ENCODE assay signal across 8 mouse cellular contexts in the genomic region with DNA sequence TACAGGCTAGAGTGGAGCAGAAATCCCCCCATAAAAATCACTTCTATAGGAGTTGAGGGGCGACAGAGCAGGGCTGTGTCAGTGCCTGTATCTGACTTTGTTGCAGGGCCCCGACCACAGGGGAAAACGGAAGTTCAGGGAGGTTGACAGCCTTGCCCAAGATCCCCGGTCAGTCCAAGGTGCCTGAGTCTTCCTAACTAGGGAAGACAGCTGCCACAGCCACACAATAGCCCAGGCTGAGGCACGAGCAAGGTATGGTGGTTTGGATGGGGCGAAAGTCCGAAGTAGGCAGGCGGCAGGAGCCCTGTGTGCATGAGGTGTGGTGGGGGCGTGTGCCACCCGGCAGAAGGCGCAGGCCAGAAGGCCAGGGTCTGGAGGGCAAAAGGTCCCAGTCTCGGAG. TPM values are rescaled to one million over a fixed set of nuclear protein-coding genes. Genes with fewer than 3 reads are reported as not detected.
DNase-seq lines count a peak whose midpoint lies in the region; ATAC-seq and TF ChIP-seq lines count a peak whose summit lies in the region.

A gene (plus strand): TSS at position 153 of the 400 bp plus-strand sequence.

- no peak for TF ChIP-seq EP300 in liver, postnatal 0 days (IDR thresholded peaks at IDR 0.05; ENCODE audit: low read depth)
- TF ChIP-seq EP300 in stomach, postnatal 0 days (optimal IDR thresholded peaks at IDR 0.05), result no peak

- peak within 1 kb of the TSS; percentile 81 for H3K9ac ChIP-seq in heart, embryonic 16.5 days (ENCODE audit: low read length)
- peak within 1 kb of the TSS; percentile 71 for H3K9ac ChIP-seq in liver, postnatal 0 days (replicated peaks)
- H3K9ac ChIP-seq in stomach, postnatal 0 days (ENCODE audit: low read length), result peak within 1 kb of the TSS; percentile 57

- TF ChIP-seq POLR2A in bone marrow macrophage, adult 2 months (IDR thresholded peaks at IDR 0.05; ENCODE audit: borderline replicate concordance, low read depth, low read length), result no peak

- peaks cover 29% of the 10 kb centered on the region for H3K4me1 ChIP-seq in heart, embryonic 16.5 days (ENCODE audit: control insufficient read depth, insufficient read depth, low read length)
- peaks cover 23% of the 10 kb centered on the region for H3K4me1 ChIP-seq in bone marrow macrophage, adult 2 months (ENCODE audit: control insufficient read depth, insufficient read depth, low read length)
- peaks cover 55% of the 10 kb centered on the region for H3K4me1 ChIP-seq in liver, postnatal 0 days (ENCODE audit: insufficient read depth)
- peaks cover 9% of the 10 kb centered on the region for H3K4me1 ChIP-seq in stomach, postnatal 0 days (replicated peaks; ENCODE audit: control insufficient read depth, insufficient read depth)

- TF ChIP-seq CTCF in bone marrow macrophage, adult 2 months (IDR thresholded peaks at IDR 0.05; ENCODE audit: low read depth, low read length), result no peak
- no peak for TF ChIP-seq CTCF in liver, postnatal 0 days (IDR thresholded peaks at IDR 0.05; ENCODE audit: low read depth)
- TF ChIP-seq CTCF in stomach, postnatal 0 days (IDR thresholded peaks at IDR 0.05; ENCODE audit: low read depth), result no peak

- ATAC-seq in heart, embryonic 16.5 days (replicated peaks; ENCODE audit: extremely low read depth, insufficient read depth, low FRiP score), result no peak
- no peak for ATAC-seq in liver, postnatal 0 days
- ATAC-seq in stomach, postnatal 0 days (ENCODE audit: low FRiP score, low TSS enrichment), result no peak

- 17% methylated on average over 12 of the region's 12 CpGs for WGBS in heart, embryonic 16.5 days
- 9% methylated on average over 12 of the region's 12 CpGs for WGBS in liver, postnatal 0 days (ENCODE audit: insufficient replicate concordance)
- 24% methylated on average over 12 of the region's 12 CpGs for WGBS in stomach, postnatal 0 days

- H3K27ac ChIP-seq in heart, embryonic 16.5 days (ENCODE audit: low read length), result peak within 1 kb of the TSS; percentile 86
- H3K27ac ChIP-seq in bone marrow macrophage, adult 2 months (ENCODE audit: insufficient read depth, low read depth, low read length), result peak within 1 kb of the TSS; percentile 3; the same call in 1 of the 2 replicates
- peak within 1 kb of the TSS; percentile 68 for H3K27ac ChIP-seq in liver, postnatal 0 days (ENCODE audit: low read depth)
- 0 out of 2 replicates have a peak within 1 kb of the TSS, but pooled peaks have one; percentile 30 for H3K27ac ChIP-seq in stomach, postnatal 0 days (replicated peaks)

- H3K9me3 ChIP-seq in heart, embryonic 16.5 days (replicated peaks; ENCODE audit: control insufficient read depth, low read length), result no peaks in the 10 kb centered on the region
- no peaks in the 10 kb centered on the region for H3K9me3 ChIP-seq in liver, postnatal 0 days (ENCODE audit: low read length)
- no peaks in the 10 kb centered on the region for H3K9me3 ChIP-seq in stomach, postnatal 0 days (ENCODE audit: control insufficient read depth, low read length)

- no peak for DNase-seq in heart, adult 18-20 months
- no peak for DNase-seq in heart, postnatal 4 days
- peak; percentile 55 for DNase-seq in liver, postnatal 0 days
- peak; percentile 47 for DNase-seq in stomach, postnatal 0 days (ENCODE audit: low spot score)
- no peak for DNase-seq in layer of hippocampus, postnatal 36 days
- DNase-seq in frontal cortex, adult 2 months (ENCODE audit: extremely low spot score in 1 of 2, low spot score in 1 of 2), result no peak

- H3K36me3 ChIP-seq in heart, embryonic 16.5 days (ENCODE audit: control insufficient read depth, insufficient read depth), result no peaks in the 10 kb centered on the region
- 0 out of 2 replicates have a peak, but pooled peaks cover 5% of the 10 kb centered on the region for H3K36me3 ChIP-seq in liver, postnatal 0 days (replicated peaks; ENCODE audit: insufficient read depth, low read length)
- no peaks in the 10 kb centered on the region for H3K36me3 ChIP-seq in stomach, postnatal 0 days (ENCODE audit: control insufficient read depth, insufficient read depth, low read length)

- H3K27me3 ChIP-seq in heart, embryonic 16.5 days (ENCODE audit: control insufficient read depth, insufficient read depth, low read length), result no peaks in the 10 kb centered on the region
- H3K27me3 ChIP-seq in liver, postnatal 0 days (ENCODE audit: insufficient read depth, low read length), result peaks cover 3% of the 10 kb centered on the region; the same call in 1 of the 2 replicates
- H3K27me3 ChIP-seq in stomach, postnatal 0 days (ENCODE audit: control insufficient read depth, insufficient read depth, low read length), result no peaks in the 10 kb centered on the region

- H3K4me3 ChIP-seq in heart, embryonic 16.5 days (ENCODE audit: low read length), result peak within 1 kb of the TSS; percentile 66
- H3K4me3 ChIP-seq in bone marrow macrophage, adult 2 months (ENCODE audit: insufficient read depth, low read length), result peak within 1 kb of the TSS; percentile 61
- H3K4me3 ChIP-seq in liver, postnatal 0 days (ENCODE audit: low read depth, low read length), result peak within 1 kb of the TSS; percentile 58
- H3K4me3 ChIP-seq in stomach, postnatal 0 days (ENCODE audit: low read depth, low read length), result peak within 1 kb of the TSS; percentile 47

- peak within 1 kb of the TSS; percentile 70 for H3K4me2 ChIP-seq in heart, embryonic 16.5 days (ENCODE audit: low read depth, low read length)
- peak within 1 kb of the TSS; percentile 87 for H3K4me2 ChIP-seq in liver, postnatal 0 days (ENCODE audit: low read depth, low read length)
- H3K4me2 ChIP-seq in stomach, postnatal 0 days (replicated peaks; ENCODE audit: low read depth), result peak within 1 kb of the TSS; percentile 76

RNA-seq across cellular contexts. Expression of the gene that starts here (rescaled TPM):
- 164 and 206 TPM in 2 replicates for polyA plus RNA-seq in heart, embryonic 16.5 days (2015; fragmentation: Nextera tagmentation; extraction: Ambion mirVana)
- total RNA-seq in heart, adult 18-20 months (2021), result under 1 TPM; 0.77 to 0.87 TPM
- 45.2 and 50.5 TPM in 2 replicates for polyA plus RNA-seq in bone marrow macrophage, adult 2 months (2012; ENCODE audit: insufficient read depth, insufficient read length, missing spikeins)
- total RNA-seq in heart, postnatal 4 days (2021), result 10 to 100 TPM; 13.3 to 22.8 TPM
- 9.9 and 13.9 TPM in 2 replicates for polyA plus RNA-seq in liver, postnatal 0 days (2015; fragmentation: Nextera tagmentation; extraction: Ambion mirVana)
- polyA plus RNA-seq in stomach, postnatal 0 days (2015; fragmentation: Nextera tagmentation; extraction: Ambion mirVana), result 7.2 and 10.0 TPM in 2 replicates
- 1 to 10 TPM; 2.3 to 2.5 TPM for total RNA-seq in layer of hippocampus, postnatal 36 days (2021)
- 3.2 and 3.9 TPM in 2 replicates for polyA plus RNA-seq in frontal cortex, adult 2 months (2012; rRNA removed)

Comparison
In these comparisons a context has a peak if more than half of its experiments do, and no peak if none do; other contexts are left out.
1. RNA of the gene that starts here (total RNA-seq): 13.3 to 22.8 TPM in heart, postnatal 4 days; 2.3 to 2.5 TPM in layer of hippocampus, postnatal 36 days and 0.77 to 0.87 TPM in heart, adult 18-20 months; every median in the first group is over 4 times any median in the second.
2. H3K27ac ChIP-seq: peak in every context shown above with its lines; median percentile 86 in heart, embryonic 16.5 days; 68 in liver, postnatal 0 days; 30 in stomach, postnatal 0 days; 3 in bone marrow macrophage, adult 2 months.
3. DNase-seq: peak in liver, postnatal 0 days (single experiment) and stomach, postnatal 0 days (single experiment); none in heart, adult 18-20 months (0 of 2), heart, postnatal 4 days (single experiment), layer of hippocampus, postnatal 36 days (0 of 2) and frontal cortex, adult 2 months (0 of 2).
4. Peak in every context shown above with its lines, with median percentiles within 50 percentile points of each other: H3K4me2 ChIP-seq, H3K4me3 ChIP-seq and H3K9ac ChIP-seq.